Mouse (Mus musculus) liver, adult 2 months (tissue): ENCODE data around the gene Ckb.

Experiments
- CTCF ChIP-seq: fragments of 200-500 bp; IDR thresholded peaks from 2 replicates; pipeline ENCODE4 v1.5.1; 2011; ENCODE audit warnings: low read depth, low read length, control low read depth
- POLR2A ChIP-seq: fragments of 200-500 bp; IDR thresholded peaks from 2 replicates; pipeline ENCODE4 v1.6.1; 2011; ENCODE audit warnings: low read length, control low read depth; ENCODE audit not compliant: insufficient read depth; ENCODE audit errors: extremely low read depth

- TF ChIP-seq POLR2A (no peak), CTCF (no peak)
Observed at GRCm38 (mm10) chr12:111708181-111708580, 36.0 kb upstream of the Ckb start.
